Mouse (Mus musculus): ENCODE measurements around the gene Tmem87b. TPM values are rescaled to one million over a fixed set of nuclear protein-coding genes. Genes with fewer than 3 reads are reported as not detected.

The Tmem87b gene
- polyA plus RNA-seq, 1 experiment from 2014 or later, result 21.7 TPM

GRCm38 (mm10) chr2:128833035-128833434, 15.1 kb downstream of the Tmem87b start:
- Histone ChIP-seq H3K9me3 (ENCODE audit: control insufficient read depth, low read length) (no peaks in the 10 kb centered on the region), H3K4me3 (ENCODE audit: low read depth, low read length) (no peak overlapping the region), H3K4me1 (ENCODE audit: control insufficient read depth, insufficient read depth, low read length) (no peaks in the 10 kb centered on the region), H3K27ac (ENCODE audit: low read depth, low read length) (no peak overlapping the region), H3K4me2 (no peak overlapping the region), H3K27me3 (ENCODE audit: control insufficient read depth, insufficient read depth, low read length) (no peaks in the 10 kb centered on the region), H3K9ac (ENCODE audit: low read length) (no peak overlapping the region), H3K36me3 (ENCODE audit: control insufficient read depth, insufficient read depth, low read length) (peaks cover 11% of the 10 kb centered on the region; the same call in 1 of the 2 replicates)
- DNase-seq (ENCODE audit: low spot score, missing footprints) (no peak), ATAC-seq (ENCODE audit: low FRiP score) (no peak)
- 84% methylated on average over 2 of the region's 2 CpGs for WGBS

- no peak for DNase-seq (ENCODE audit: low spot score, missing footprints)
- 92% methylated on average over 2 of the region's 2 CpGs for WGBS
- H3K36me3 ChIP-seq (ENCODE audit: control insufficient read depth, insufficient read depth, low read length), result peaks cover 11% of the 10 kb centered on the region; the same call in 1 of the 2 replicates
These were observed 15.5 kb downstream of the Tmem87b start for GRCm38 (mm10) chr2:128833435-128833834.

GRCm38 (mm10) chr2:128837531-128837930, 19.6 kb downstream of the Tmem87b start:
- H3K36me3 ChIP-seq (ENCODE audit: control insufficient read depth, insufficient read depth, low read length), result peaks cover 9% of the 10 kb centered on the region; the same call in 1 of the 2 replicates
- no peak for ATAC-seq (ENCODE audit: low FRiP score)
- 92% methylated on average over 8 of the region's 8 CpGs for WGBS
- no peak overlapping the region for H3K4me2 ChIP-seq
- no peak overlapping the region for H3K9ac ChIP-seq (ENCODE audit: low read length)
- no peak overlapping the region for H3K27ac ChIP-seq (ENCODE audit: low read depth, low read length)
- H3K9me3 ChIP-seq (ENCODE audit: control insufficient read depth, low read length), result no peaks in the 10 kb centered on the region
- H3K4me1 ChIP-seq (ENCODE audit: control insufficient read depth, insufficient read depth, low read length), result no peaks in the 10 kb centered on the region
- H3K27me3 ChIP-seq (ENCODE audit: control insufficient read depth, insufficient read depth, low read length), result no peaks in the 10 kb centered on the region
- no peak for DNase-seq (ENCODE audit: low spot score, missing footprints)
- no peak overlapping the region for H3K4me3 ChIP-seq (ENCODE audit: low read depth, low read length)

More at GRCm38 (mm10) chr2:128833435-128833834, 15.5 kb downstream of the Tmem87b start:
- Histone ChIP-seq H3K9me3 (ENCODE audit: control insufficient read depth, low read length) (no peaks in the 10 kb centered on the region), H3K4me1 (ENCODE audit: control insufficient read depth, insufficient read depth, low read length) (no peaks in the 10 kb centered on the region), H3K9ac (ENCODE audit: low read length) (no peak overlapping the region), H3K4me3 (ENCODE audit: low read depth, low read length) (no peak overlapping the region), H3K27me3 (ENCODE audit: control insufficient read depth, insufficient read depth, low read length) (no peaks in the 10 kb centered on the region), H3K27ac (ENCODE audit: low read depth, low read length) (no peak overlapping the region), H3K4me2 (no peak overlapping the region)
- ATAC-seq (ENCODE audit: low FRiP score), result no peak

- DNase-seq (ENCODE audit: low spot score, missing footprints) (no peak), ATAC-seq (ENCODE audit: low FRiP score) (no peak)
- 93% methylated on average over 3 of the region's 3 CpGs for WGBS
- H3K9ac ChIP-seq (ENCODE audit: low read length), result no peak overlapping the region
- no peak overlapping the region for H3K4me2 ChIP-seq
- no peak overlapping the region for H3K4me3 ChIP-seq (ENCODE audit: low read depth, low read length)
- no peak overlapping the region for H3K27ac ChIP-seq (ENCODE audit: low read depth, low read length)
- H3K36me3 ChIP-seq (ENCODE audit: control insufficient read depth, insufficient read depth, low read length), result peaks cover 9% of the 10 kb centered on the region; the same call in 1 of the 2 replicates
- H3K4me1 ChIP-seq (ENCODE audit: control insufficient read depth, insufficient read depth, low read length), result no peaks in the 10 kb centered on the region
- no peaks in the 10 kb centered on the region for H3K9me3 ChIP-seq (ENCODE audit: control insufficient read depth, low read length)
- H3K27me3 ChIP-seq (ENCODE audit: control insufficient read depth, insufficient read depth, low read length), result no peaks in the 10 kb centered on the region
These were observed 20.7 kb downstream of the Tmem87b start for GRCm38 (mm10) chr2:128838611-128839010.

GRCm38 (mm10) chr2:128839501-128839900, 21.6 kb downstream of the Tmem87b start:
- no peak overlapping the region for H3K9ac ChIP-seq (ENCODE audit: low read length)
- no peak overlapping the region for H3K4me3 ChIP-seq (ENCODE audit: low read depth, low read length)
- no peak overlapping the region for H3K27ac ChIP-seq (ENCODE audit: low read depth, low read length)
- WGBS, result 89% methylated on average over 2 of the region's 2 CpGs
- no peak for ATAC-seq (ENCODE audit: low FRiP score)
- DNase-seq (ENCODE audit: low spot score, missing footprints), result no peak
- H3K9me3 ChIP-seq (ENCODE audit: control insufficient read depth, low read length), result no peaks in the 10 kb centered on the region
- H3K27me3 ChIP-seq (ENCODE audit: control insufficient read depth, insufficient read depth, low read length), result no peaks in the 10 kb centered on the region
- H3K4me2 ChIP-seq, result no peak overlapping the region
- no peaks in the 10 kb centered on the region for H3K4me1 ChIP-seq (ENCODE audit: control insufficient read depth, insufficient read depth, low read length)
- H3K36me3 ChIP-seq (ENCODE audit: control insufficient read depth, insufficient read depth, low read length), result peaks cover 8% of the 10 kb centered on the region; the same call in 1 of the 2 replicates

- ATAC-seq (ENCODE audit: low FRiP score) (no peak), DNase-seq (ENCODE audit: low spot score, missing footprints) (no peak)
- 93% methylated on average over 8 of the region's 8 CpGs for WGBS
- H3K4me3 ChIP-seq (ENCODE audit: low read depth, low read length), result no peak overlapping the region
- no peak overlapping the region for H3K4me2 ChIP-seq
- H3K9ac ChIP-seq (ENCODE audit: low read length), result no peak overlapping the region
- H3K9me3 ChIP-seq (ENCODE audit: control insufficient read depth, low read length), result no peaks in the 10 kb centered on the region
- H3K27ac ChIP-seq (ENCODE audit: low read depth, low read length), result no peak overlapping the region
- H3K27me3 ChIP-seq (ENCODE audit: control insufficient read depth, insufficient read depth, low read length), result no peaks in the 10 kb centered on the region
- peaks cover 7% of the 10 kb centered on the region; the same call in 1 of the 2 replicates for H3K36me3 ChIP-seq (ENCODE audit: control insufficient read depth, insufficient read depth, low read length)
- H3K4me1 ChIP-seq (ENCODE audit: control insufficient read depth, insufficient read depth, low read length), result no peaks in the 10 kb centered on the region
These were observed 24.5 kb downstream of the Tmem87b start for GRCm38 (mm10) chr2:128842437-128842836.

GRCm38 (mm10) chr2:128850036-128850435, 32.1 kb downstream of the Tmem87b start:
- Histone ChIP-seq H3K4me1 (ENCODE audit: control insufficient read depth, insufficient read depth, low read length) (no peaks in the 10 kb centered on the region), H3K36me3 (ENCODE audit: control insufficient read depth, insufficient read depth, low read length) (peaks cover 2% of the 10 kb centered on the region; the same call in 1 of the 2 replicates), H3K9ac (ENCODE audit: low read length) (no peak overlapping the region), H3K4me2 (no peak overlapping the region), H3K9me3 (ENCODE audit: control insufficient read depth, low read length) (no peaks in the 10 kb centered on the region), H3K27me3 (ENCODE audit: control insufficient read depth, insufficient read depth, low read length) (no peaks in the 10 kb centered on the region), H3K4me3 (ENCODE audit: low read depth, low read length) (no peak overlapping the region), H3K27ac (ENCODE audit: low read depth, low read length) (no peak overlapping the region)
- no peak for DNase-seq (ENCODE audit: low spot score, missing footprints)
- no peak for ATAC-seq (ENCODE audit: low FRiP score)
- WGBS, result 94% methylated on average over 2 of the region's 2 CpGs

- H3K27ac ChIP-seq (ENCODE audit: low read depth, low read length), result no peak overlapping the region
- H3K36me3 ChIP-seq (ENCODE audit: control insufficient read depth, insufficient read depth, low read length), result no peaks in the 10 kb centered on the region
- DNase-seq (ENCODE audit: low spot score, missing footprints) (no peak), ATAC-seq (ENCODE audit: low FRiP score) (no peak)
- H3K4me3 ChIP-seq (ENCODE audit: low read depth, low read length), result no peak overlapping the region
- H3K9me3 ChIP-seq (ENCODE audit: control insufficient read depth, low read length), result no peaks in the 10 kb centered on the region
- no peaks in the 10 kb centered on the region for H3K27me3 ChIP-seq (ENCODE audit: control insufficient read depth, insufficient read depth, low read length)
- 79% methylated on average over 1 of the region's 1 CpGs for WGBS
- no peak overlapping the region for H3K9ac ChIP-seq (ENCODE audit: low read length)
- no peaks in the 10 kb centered on the region for H3K4me1 ChIP-seq (ENCODE audit: control insufficient read depth, insufficient read depth, low read length)
- H3K4me2 ChIP-seq, result no peak overlapping the region
These were observed 38.8 kb downstream of the Tmem87b start for GRCm38 (mm10) chr2:128856673-128857072.

- Histone ChIP-seq H3K4me2 (no peak overlapping the region), H3K9me3 (ENCODE audit: control insufficient read depth, low read length) (no peaks in the 10 kb centered on the region), H3K9ac (ENCODE audit: low read length) (no peak overlapping the region), H3K27ac (ENCODE audit: low read depth, low read length) (no peak overlapping the region), H3K36me3 (ENCODE audit: control insufficient read depth, insufficient read depth, low read length) (no peaks in the 10 kb centered on the region), H3K4me1 (ENCODE audit: control insufficient read depth, insufficient read depth, low read length) (peaks cover 3% of the 10 kb centered on the region; the same call in 1 of the 2 replicates), H3K27me3 (ENCODE audit: control insufficient read depth, insufficient read depth, low read length) (no peaks in the 10 kb centered on the region), H3K4me3 (ENCODE audit: low read depth, low read length) (no peak overlapping the region)
- WGBS, result 90% methylated on average over 6 of the region's 6 CpGs
- ATAC-seq (ENCODE audit: low FRiP score), result no peak
- DNase-seq (ENCODE audit: low spot score, missing footprints), result no peak
These were observed 41.0 kb downstream of the Tmem87b start for GRCm38 (mm10) chr2:128858962-128859361.
